Mouse (Mus musculus): ENCODE measurements around the gene Cpne1. TPM values are rescaled to one million over a fixed set of nuclear protein-coding genes. Genes with fewer than 3 reads are reported as not detected.

Gene Cpne1
- polyA plus RNA-seq (2012; rRNA removed), result 57.2 and 72.4 TPM in 2 replicates

- WGBS, result under 1% methylated on average over 73 of the region's 74 CpGs
These were observed at the start of gene Cpne1, which contains the start of gene Rbm12 for GRCm38 (mm10) chr2:156111358-156112079. Gene Cpne1 (minus strand): TSS chr2:156111965. Gene Rbm12 (minus strand): TSS chr2:156111978.

GRCm38 (mm10) chr2:156151538-156151937 lies 39.8 kb upstream of the Cpne1 start:
- peaks cover 21% of the 10 kb centered on the region for H3K36me3 ChIP-seq (ENCODE audit: control insufficient read depth, insufficient read depth, low read length)
- DNase-seq, result no peak
- H3K4me1 ChIP-seq (ENCODE audit: control insufficient read depth, insufficient read depth, low read length), result no peaks in the 10 kb centered on the region
- no peak overlapping the region for H3K4me3 ChIP-seq (ENCODE audit: insufficient read depth, low read depth, low read length)
- no peak overlapping the region for H3K27ac ChIP-seq (ENCODE audit: insufficient read depth, low read depth, low read length)
- TF ChIP-seq POLR2A (IDR thresholded peaks at IDR 0.05; ENCODE audit: low read depth, low read length) (no peak), CTCF (conservative IDR thresholded peaks at IDR 0.05; ENCODE audit: insufficient read depth, insufficient read length, low read depth, low read length) (no peak)
- H3K27me3 ChIP-seq (replicated peaks; ENCODE audit: control insufficient read depth, insufficient read depth, low read length), result no peaks in the 10 kb centered on the region

More at GRCm38 (mm10) chr2:156111358-156112079, at the start of gene Cpne1, which contains the start of gene Rbm12:
- TF ChIP-seq CTCF (conservative IDR thresholded peaks at IDR 0.05; ENCODE audit: insufficient read depth, insufficient read length, low read depth, low read length) (no peak), POLR2A (IDR thresholded peaks at IDR 0.05; ENCODE audit: low read depth, low read length) (peak; percentile 30)
- peak; percentile 94 for DNase-seq
- H3K4me3 ChIP-seq (ENCODE audit: insufficient read depth, low read depth, low read length), result peak within 1 kb of the TSS; percentile 97
- H3K36me3 ChIP-seq (ENCODE audit: control insufficient read depth, insufficient read depth, low read length), result no peaks in the 10 kb centered on the region
- H3K27ac ChIP-seq (ENCODE audit: insufficient read depth, low read depth, low read length), result peak within 1 kb of the TSS; percentile 95
- peaks cover 3% of the 10 kb centered on the region; the same call in 1 of the 2 replicates for H3K4me1 ChIP-seq (ENCODE audit: control insufficient read depth, insufficient read depth, low read length)
- H3K27me3 ChIP-seq (replicated peaks; ENCODE audit: control insufficient read depth, insufficient read depth, low read length), result no peaks in the 10 kb centered on the region

GRCm38 (mm10) chr2:156147316-156147915 lies 35.7 kb upstream of the Cpne1 start:
- Histone ChIP-seq H3K27ac (ENCODE audit: insufficient read depth, low read depth, low read length) (no peak overlapping the region), H3K36me3 (ENCODE audit: control insufficient read depth, insufficient read depth, low read length) (peaks cover 17% of the 10 kb centered on the region), H3K27me3 (replicated peaks; ENCODE audit: control insufficient read depth, insufficient read depth, low read length) (no peaks in the 10 kb centered on the region), H3K4me3 (ENCODE audit: insufficient read depth, low read depth, low read length) (no peak overlapping the region), H3K4me1 (ENCODE audit: control insufficient read depth, insufficient read depth, low read length) (peaks cover 4% of the 10 kb centered on the region; the same call in 1 of the 2 replicates)
- no peak for TF ChIP-seq POLR2A (IDR thresholded peaks at IDR 0.05; ENCODE audit: low read depth, low read length)
- TF ChIP-seq CTCF (conservative IDR thresholded peaks at IDR 0.05; ENCODE audit: insufficient read depth, insufficient read length, low read depth, low read length), result no peak
- no peak for DNase-seq
- WGBS, result 83% methylated on average over 3 of the region's 3 CpGs

GRCm38 (mm10) chr2:156146272-156146989 lies 34.7 kb upstream of the Cpne1 start:
- DNase-seq, result no peak
- H3K27me3 ChIP-seq (replicated peaks; ENCODE audit: control insufficient read depth, insufficient read depth, low read length), result no peaks in the 10 kb centered on the region
- H3K36me3 ChIP-seq (ENCODE audit: control insufficient read depth, insufficient read depth, low read length), result peaks cover 17% of the 10 kb centered on the region
- H3K4me1 ChIP-seq (ENCODE audit: control insufficient read depth, insufficient read depth, low read length), result peaks cover 4% of the 10 kb centered on the region; the same call in 1 of the 2 replicates
- WGBS, result 59% methylated on average over 5 of the region's 5 CpGs
- H3K27ac ChIP-seq (ENCODE audit: insufficient read depth, low read depth, low read length), result no peak overlapping the region
- H3K4me3 ChIP-seq (ENCODE audit: insufficient read depth, low read depth, low read length), result no peak overlapping the region
- no peak for TF ChIP-seq CTCF (conservative IDR thresholded peaks at IDR 0.05; ENCODE audit: insufficient read depth, insufficient read length, low read depth, low read length)
- no peak for TF ChIP-seq POLR2A (IDR thresholded peaks at IDR 0.05; ENCODE audit: low read depth, low read length)

GRCm38 (mm10) chr2:156145486-156146130 lies 33.8 kb upstream of the Cpne1 start:
- no peak overlapping the region for H3K27ac ChIP-seq (ENCODE audit: insufficient read depth, low read depth, low read length)
- H3K4me1 ChIP-seq (ENCODE audit: control insufficient read depth, insufficient read depth, low read length), result peaks cover 4% of the 10 kb centered on the region; the same call in 1 of the 2 replicates
- no peak for DNase-seq
- H3K36me3 ChIP-seq (ENCODE audit: control insufficient read depth, insufficient read depth, low read length), result peaks cover 16% of the 10 kb centered on the region
- H3K4me3 ChIP-seq (ENCODE audit: insufficient read depth, low read depth, low read length), result no peak overlapping the region
- TF ChIP-seq POLR2A (IDR thresholded peaks at IDR 0.05; ENCODE audit: low read depth, low read length) (no peak), CTCF (conservative IDR thresholded peaks at IDR 0.05; ENCODE audit: insufficient read depth, insufficient read length, low read depth, low read length) (no peak)
- no peaks in the 10 kb centered on the region for H3K27me3 ChIP-seq (replicated peaks; ENCODE audit: control insufficient read depth, insufficient read depth, low read length)
- WGBS, result 42% methylated on average over 11 of the region's 11 CpGs

GRCm38 (mm10) chr2:156143953-156144724 lies 32.4 kb upstream of the Cpne1 start, which contains the start of the genes Romo1 and Nfs1:
Gene Romo1 (plus strand): TSS chr2:156144039.
Gene Nfs1 (minus strand): TSS chr2:156144186.
- peak; percentile 93 for DNase-seq
- H3K36me3 ChIP-seq (ENCODE audit: control insufficient read depth, insufficient read depth, low read length), result peaks cover 11% of the 10 kb centered on the region
- H3K27me3 ChIP-seq (replicated peaks; ENCODE audit: control insufficient read depth, insufficient read depth, low read length), result no peaks in the 10 kb centered on the region
- no peak for TF ChIP-seq CTCF (conservative IDR thresholded peaks at IDR 0.05; ENCODE audit: insufficient read depth, insufficient read length, low read depth, low read length)
- TF ChIP-seq POLR2A (IDR thresholded peaks at IDR 0.05; ENCODE audit: low read depth, low read length), result peak; percentile 27
- peaks cover 4% of the 10 kb centered on the region; the same call in 1 of the 2 replicates for H3K4me1 ChIP-seq (ENCODE audit: control insufficient read depth, insufficient read depth, low read length)
- H3K4me3 ChIP-seq (ENCODE audit: insufficient read depth, low read depth, low read length), result peak within 1 kb of the TSS; percentile 64
- WGBS, result under 1% methylated on average over 70 of the region's 70 CpGs
- peak within 1 kb of the TSS; percentile 74 for H3K27ac ChIP-seq (ENCODE audit: insufficient read depth, low read depth, low read length)

All from kidney, adult 2 months (tissue).